Mouse (Mus musculus): ENCODE measurements around the gene Tasp1. TPM values are rescaled to one million over a fixed set of nuclear protein-coding genes. Genes with fewer than 3 reads are reported as not detected.
"Not testable (repeated sequence)": the region's sequence is repeated elsewhere in the genome, so short reads cannot be mapped to it uniquely, and the experiment has no call there.

Gene Tasp1
- polyA plus RNA-seq, 1 experiment from 2014 or later, result 19.9 TPM

DNA sequence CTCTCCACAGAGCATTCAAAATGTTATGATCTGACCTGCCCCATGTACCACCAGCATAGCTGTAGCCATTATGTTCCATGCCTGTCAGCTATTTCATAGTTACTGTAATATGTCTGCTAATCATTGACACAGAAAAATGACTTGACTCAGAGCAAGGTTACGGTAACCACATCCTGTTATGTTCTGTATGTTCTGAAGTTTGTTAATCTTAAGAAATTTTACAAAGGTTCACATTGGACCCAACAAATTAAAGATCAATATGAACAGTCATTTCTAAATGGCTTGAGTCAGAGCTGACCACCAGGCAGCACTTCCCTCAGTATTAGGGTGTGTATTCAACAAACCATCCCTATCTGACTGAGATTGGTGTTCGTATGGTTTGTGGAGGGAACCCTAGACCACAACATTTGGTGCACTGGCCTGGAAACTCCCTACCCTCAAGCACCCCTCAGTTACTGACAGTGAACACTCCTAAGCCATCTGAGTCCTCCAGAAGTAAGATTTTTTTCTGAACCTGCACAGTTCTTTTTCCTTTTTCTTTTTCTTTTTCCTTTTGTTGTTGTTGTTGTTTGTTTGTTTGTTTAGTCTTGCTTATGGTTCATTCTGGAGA is 24.0 kb downstream of the Tasp1 start:
- WGBS, result 97% methylated on average over 2 of the region's 2 CpGs

DNA sequence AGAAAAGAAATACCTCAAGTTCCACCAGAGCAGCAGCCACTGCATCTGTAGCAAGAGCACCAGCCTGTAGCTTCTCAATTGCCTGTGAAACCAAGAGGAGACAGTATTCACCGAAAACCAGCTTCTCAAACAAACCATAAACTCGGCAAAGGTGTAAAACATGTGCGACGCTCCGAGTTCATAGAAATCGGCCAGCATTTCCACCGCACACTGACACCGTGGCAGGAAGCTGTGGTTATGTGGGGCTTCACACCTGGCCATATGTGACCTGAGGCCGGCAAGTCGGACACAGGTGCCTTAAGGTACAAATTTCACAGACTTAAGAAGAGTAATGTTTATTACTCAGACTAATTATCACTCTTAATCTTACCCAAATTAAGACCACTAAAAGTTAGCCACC is 24.5 kb downstream of the Tasp1 start:
- H3K36me3 ChIP-seq, result 0 out of 2 replicates have a peak, but pooled peaks cover 3% of the 10 kb centered on the region
- no peak overlapping the region for H3K4me3 ChIP-seq
- no peak overlapping the region for H3K4me2 ChIP-seq
- H3K27me3 ChIP-seq, result no peaks in the 10 kb centered on the region
- H3K4me1 ChIP-seq (replicated peaks), result no peaks in the 10 kb centered on the region
- no peak overlapping the region for H3K9ac ChIP-seq
- H3K27ac ChIP-seq (replicated peaks), result no peak overlapping the region
- ATAC-seq (ENCODE audit: low FRiP score, low read depth), result no peak
- WGBS, result 97% methylated on average over 10 of the region's 10 CpGs
- no peaks in the 10 kb centered on the region for H3K9me3 ChIP-seq

More for the DNA sequence above, 24.0 kb downstream of the Tasp1 start:
- Histone ChIP-seq H3K4me3 (no peak overlapping the region), H3K9ac (no peak overlapping the region), H3K4me1 (replicated peaks) (no peaks in the 10 kb centered on the region), H3K36me3 (peaks cover 5% of the 10 kb centered on the region; the same call in 1 of the 2 replicates), H3K4me2 (no peak overlapping the region), H3K27me3 (no peaks in the 10 kb centered on the region), H3K9me3 (no peaks in the 10 kb centered on the region), H3K27ac (replicated peaks) (no peak overlapping the region)
- ATAC-seq (ENCODE audit: low FRiP score, low read depth), result no peak

GRCm38 (mm10) chr2:140037459-140037858 is 29.1 kb downstream of the Tasp1 start:
- Histone ChIP-seq H3K4me3 (no peak overlapping the region), H3K27me3 (no peaks in the 10 kb centered on the region), H3K4me1 (replicated peaks) (no peaks in the 10 kb centered on the region), H3K36me3 (0 out of 2 replicates have a peak, but pooled peaks cover 3% of the 10 kb centered on the region), H3K9ac (no peak overlapping the region), H3K27ac (replicated peaks) (no peak overlapping the region), H3K9me3 (no peaks in the 10 kb centered on the region), H3K4me2 (no peak overlapping the region)
- 97% methylated on average over 2 of the region's 2 CpGs for WGBS
- no peak for ATAC-seq (ENCODE audit: low FRiP score, low read depth)

DNA sequence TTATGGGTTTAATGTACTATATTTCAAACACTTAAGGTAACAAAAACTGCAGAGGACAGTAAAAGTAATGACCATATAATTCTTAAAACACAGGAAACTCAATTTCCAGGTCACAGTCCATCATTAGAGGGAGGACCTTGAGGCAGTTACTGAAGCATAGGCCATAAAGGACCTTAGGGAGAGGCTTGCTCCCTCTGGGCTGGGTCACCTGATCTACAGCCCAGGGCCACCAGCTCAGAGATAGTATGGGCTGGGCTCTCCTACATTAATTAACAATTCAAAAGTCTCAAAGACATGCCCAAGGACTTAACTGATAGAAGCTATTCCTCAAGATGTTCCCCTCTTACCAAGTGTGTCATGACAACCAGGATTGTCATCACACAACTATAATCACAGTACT is 29.8 kb downstream of the Tasp1 start:
- H3K27ac ChIP-seq (replicated peaks), result no peak overlapping the region
- no peak overlapping the region for H3K4me2 ChIP-seq
- no peaks in the 10 kb centered on the region for H3K4me1 ChIP-seq (replicated peaks)
- no peak for ATAC-seq (ENCODE audit: low FRiP score, low read depth)
- no peak overlapping the region for H3K9ac ChIP-seq
- H3K4me3 ChIP-seq, result no peak overlapping the region
- 0 out of 2 replicates have a peak, but pooled peaks cover 3% of the 10 kb centered on the region for H3K36me3 ChIP-seq
- H3K9me3 ChIP-seq, result no peaks in the 10 kb centered on the region
- no peaks in the 10 kb centered on the region for H3K27me3 ChIP-seq

DNA sequence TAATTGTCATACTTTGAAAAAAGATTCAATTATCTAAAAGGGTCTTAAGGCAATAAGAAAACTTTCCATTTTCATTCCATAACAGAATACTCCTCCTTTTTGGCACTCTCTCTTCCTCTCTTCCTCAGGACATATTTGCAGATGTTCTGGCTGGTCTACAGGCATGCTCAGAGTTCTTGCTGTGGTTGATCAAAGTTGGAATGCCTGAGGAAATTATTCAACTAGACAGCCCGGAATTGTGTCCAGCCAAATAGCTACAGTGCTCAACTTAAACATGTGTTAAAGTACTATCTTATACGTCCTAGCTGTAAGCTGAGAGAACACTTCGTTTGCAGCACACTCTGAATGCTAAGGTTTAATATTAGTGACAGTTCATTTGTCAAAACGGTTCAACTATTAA is 41.7 kb downstream of the Tasp1 start:
- no peak overlapping the region for H3K9ac ChIP-seq
- H3K4me3 ChIP-seq, result no peak overlapping the region
- no peak overlapping the region for H3K4me2 ChIP-seq
- no peaks in the 10 kb centered on the region for H3K27me3 ChIP-seq
- H3K9me3 ChIP-seq, result no peaks in the 10 kb centered on the region
- no peaks in the 10 kb centered on the region for H3K4me1 ChIP-seq (replicated peaks)
- peaks cover 16% of the 10 kb centered on the region for H3K36me3 ChIP-seq
- no peak overlapping the region for H3K27ac ChIP-seq (replicated peaks)
- 82% methylated on average over 4 of the region's 4 CpGs for WGBS
- no peak for ATAC-seq (ENCODE audit: low FRiP score, low read depth)

- WGBS, result 96% methylated on average over 3 of the region's 3 CpGs
- Histone ChIP-seq H3K4me3 (no peak overlapping the region), H3K9me3 (no peaks in the 10 kb centered on the region), H3K4me2 (no peak overlapping the region), H3K4me1 (replicated peaks) (no peaks in the 10 kb centered on the region), H3K27ac (replicated peaks) (no peak overlapping the region), H3K27me3 (no peaks in the 10 kb centered on the region), H3K9ac (no peak overlapping the region), H3K36me3 (no peaks in the 10 kb centered on the region)
- no peak for ATAC-seq (ENCODE audit: low FRiP score, low read depth)
These were observed 59.2 kb downstream of the Tasp1 start for GRCm38 (mm10) chr2:140007406-140007805.

GRCm38 (mm10) chr2:139998170-139998569 is 68.4 kb downstream of the Tasp1 start:
- no peaks in the 10 kb centered on the region for H3K4me1 ChIP-seq (replicated peaks)
- H3K27me3 ChIP-seq, result no peaks in the 10 kb centered on the region
- H3K9me3 ChIP-seq, result no peaks in the 10 kb centered on the region
- H3K27ac ChIP-seq (replicated peaks), result no peak overlapping the region
- H3K36me3 ChIP-seq, result no peaks in the 10 kb centered on the region
- no peak overlapping the region for H3K9ac ChIP-seq
- WGBS, result 92% methylated on average over 2 of the region's 2 CpGs
- no peak overlapping the region for H3K4me3 ChIP-seq
- ATAC-seq (ENCODE audit: low FRiP score, low read depth), result no peak
- no peak overlapping the region for H3K4me2 ChIP-seq

DNA sequence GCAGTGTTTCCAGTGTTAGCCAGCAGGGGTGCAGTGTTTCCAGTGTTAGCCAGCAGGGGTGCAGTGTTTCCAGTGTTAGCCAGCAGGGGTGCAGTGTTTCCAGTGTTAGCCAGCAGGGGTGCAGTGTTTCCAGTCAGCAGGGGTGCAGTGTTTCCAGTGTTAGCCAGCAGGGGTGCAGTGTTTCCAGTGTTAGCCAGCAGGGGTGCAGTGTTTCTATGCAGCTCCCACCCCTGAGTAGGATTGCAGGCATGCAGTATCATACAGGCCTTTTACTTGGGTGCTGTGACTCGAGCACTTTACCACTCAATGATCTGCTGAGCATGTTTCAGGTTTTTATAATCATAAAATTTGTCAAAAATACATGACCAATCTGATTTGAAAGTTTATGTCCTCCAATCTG is 76.7 kb downstream of the Tasp1 start:
- 92% methylated on average over 1 of the region's 1 CpGs for WGBS
- H3K36me3 ChIP-seq; H3K9me3 ChIP-seq; H3K4me2 ChIP-seq; H3K4me1 ChIP-seq (replicated peaks); H3K9ac ChIP-seq; ATAC-seq (ENCODE audit: low FRiP score, low read depth); H3K27me3 ChIP-seq; H3K4me3 ChIP-seq; H3K27ac ChIP-seq (replicated peaks): not testable (repeated sequence)

DNA sequence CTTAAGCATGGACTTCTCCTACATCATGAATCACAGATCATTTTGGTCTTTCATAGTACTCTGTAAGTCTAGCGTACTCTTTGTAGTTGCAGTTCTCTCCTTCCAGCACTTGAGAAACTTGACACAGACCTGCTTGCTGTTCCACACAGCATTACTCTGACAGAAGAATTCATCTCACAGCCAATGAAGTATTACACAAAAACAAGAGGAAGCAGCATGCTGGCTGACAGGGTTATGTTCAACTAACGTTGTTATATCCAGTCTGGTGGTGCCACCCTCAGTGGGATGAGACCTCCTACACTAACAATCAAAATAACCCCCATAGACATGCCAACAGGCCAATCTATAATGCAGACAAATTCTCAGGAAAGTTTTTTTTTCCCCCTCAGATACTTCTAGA is 99.2 kb downstream of the Tasp1 start:
- H3K9me3 ChIP-seq, result no peaks in the 10 kb centered on the region
- no peak for ATAC-seq (ENCODE audit: low FRiP score, low read depth)
- 69% methylated on average over 2 of the region's 2 CpGs for whole genome bisulfite sequencing

GRCm38 (mm10) chr2:139966288-139966687 is 100.3 kb downstream of the Tasp1 start:
- ATAC-seq (ENCODE audit: low FRiP score, low read depth), result no peak

More for the DNA sequence above, 99.2 kb downstream of the Tasp1 start:
- H3K4me2 ChIP-seq, result no peak overlapping the region
- H3K36me3 ChIP-seq, result no peaks in the 10 kb centered on the region
- H3K9ac ChIP-seq, result no peak overlapping the region
- no peaks in the 10 kb centered on the region for H3K4me1 ChIP-seq (replicated peaks)
- H3K4me3 ChIP-seq, result no peak overlapping the region
- H3K27me3 ChIP-seq, result no peaks in the 10 kb centered on the region
- H3K27ac ChIP-seq (replicated peaks), result no peak overlapping the region

DNA sequence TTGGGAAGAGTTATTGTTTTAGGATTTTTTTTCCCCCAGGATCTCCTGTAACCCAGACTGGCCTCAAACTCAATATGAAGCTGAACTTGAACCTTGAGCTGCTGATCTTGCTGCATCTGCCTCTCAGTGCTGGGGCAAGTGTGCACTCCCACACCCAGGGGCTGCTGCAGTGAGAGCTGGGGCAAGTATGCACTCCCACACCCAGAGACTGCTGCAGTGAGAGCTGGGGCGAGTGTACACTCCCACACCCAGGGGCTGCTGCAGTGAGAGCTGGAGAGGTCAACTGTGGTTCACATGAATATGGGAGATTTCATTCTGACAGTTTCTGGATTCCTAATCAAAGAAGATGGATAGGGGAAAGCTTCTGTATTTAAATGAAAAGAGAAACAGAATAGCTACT is 117.8 kb downstream of the Tasp1 start:
- Histone ChIP-seq H3K9ac (no peak overlapping the region), H3K27ac (replicated peaks) (no peak overlapping the region), H3K36me3 (no peaks in the 10 kb centered on the region), H3K4me3 (no peak overlapping the region), H3K4me1 (replicated peaks) (no peaks in the 10 kb centered on the region), H3K4me2 (no peak overlapping the region), H3K27me3 (no peaks in the 10 kb centered on the region), H3K9me3 (no peaks in the 10 kb centered on the region)
- ATAC-seq (ENCODE audit: low FRiP score, low read depth), result no peak
- WGBS, result 55% methylated on average over 1 of the region's 1 CpGs

More at GRCm38 (mm10) chr2:139966288-139966687, 100.3 kb downstream of the Tasp1 start:
- Histone ChIP-seq H3K9me3 (no peaks in the 10 kb centered on the region), H3K27me3 (no peaks in the 10 kb centered on the region), H3K36me3 (no peaks in the 10 kb centered on the region), H3K4me1 (replicated peaks) (no peaks in the 10 kb centered on the region), H3K4me3 (no peak overlapping the region), H3K4me2 (no peak overlapping the region), H3K27ac (replicated peaks) (no peak overlapping the region), H3K9ac (no peak overlapping the region)
- 60% methylated on average over 3 of the region's 3 CpGs for WGBS

DNA sequence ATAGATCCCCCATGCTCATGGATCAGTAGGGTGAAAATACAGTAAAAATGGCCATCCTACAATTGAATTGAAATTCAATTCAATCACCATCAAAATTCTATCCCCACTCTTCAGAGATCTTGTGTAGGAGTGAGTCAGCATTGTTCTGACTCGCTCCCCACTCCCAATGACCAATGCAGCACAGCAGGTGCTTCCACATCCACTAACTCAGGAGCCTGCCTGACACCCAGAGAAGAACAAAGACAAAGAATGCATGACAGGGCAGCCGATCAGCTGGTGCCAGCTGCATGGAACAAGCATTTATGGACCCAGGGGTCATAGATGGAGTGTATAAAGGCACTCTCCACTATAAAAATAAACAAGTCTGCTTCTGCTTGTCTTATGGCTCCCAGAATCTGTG is 129.0 kb downstream of the Tasp1 start:
- H3K4me2 ChIP-seq, result no peak overlapping the region
- H3K36me3 ChIP-seq, result no peaks in the 10 kb centered on the region; the same call in 1 of the 2 replicates
- no peak overlapping the region for H3K9ac ChIP-seq
- no peaks in the 10 kb centered on the region for H3K9me3 ChIP-seq
- no peak for ATAC-seq (ENCODE audit: low FRiP score, low read depth)
- H3K4me3 ChIP-seq, result no peak overlapping the region
- H3K4me1 ChIP-seq (replicated peaks), result no peaks in the 10 kb centered on the region
- 32% methylated on average over 2 of the region's 2 CpGs for WGBS
- no peaks in the 10 kb centered on the region for H3K27me3 ChIP-seq
- no peak overlapping the region for H3K27ac ChIP-seq (replicated peaks)

GRCm38 (mm10) chr2:139934577-139934976 is 132.0 kb downstream of the Tasp1 start:
- no peaks in the 10 kb centered on the region for H3K9me3 ChIP-seq
- no peaks in the 10 kb centered on the region for H3K36me3 ChIP-seq
- H3K4me3 ChIP-seq, result no peak overlapping the region
- H3K27me3 ChIP-seq, result no peaks in the 10 kb centered on the region
- H3K4me1 ChIP-seq (replicated peaks), result no peaks in the 10 kb centered on the region
- WGBS, result 84% methylated on average over 10 of the region's 10 CpGs
- no peak for ATAC-seq (ENCODE audit: low FRiP score, low read depth)
- no peak overlapping the region for H3K27ac ChIP-seq (replicated peaks)
- H3K4me2 ChIP-seq, result no peak overlapping the region
- H3K9ac ChIP-seq, result no peak overlapping the region

Measured in hindbrain, embryonic 15.5 days (tissue).